Mouse (Mus musculus): ENCODE results near the gene Bmp6.

Bmp6 gene

DNA sequence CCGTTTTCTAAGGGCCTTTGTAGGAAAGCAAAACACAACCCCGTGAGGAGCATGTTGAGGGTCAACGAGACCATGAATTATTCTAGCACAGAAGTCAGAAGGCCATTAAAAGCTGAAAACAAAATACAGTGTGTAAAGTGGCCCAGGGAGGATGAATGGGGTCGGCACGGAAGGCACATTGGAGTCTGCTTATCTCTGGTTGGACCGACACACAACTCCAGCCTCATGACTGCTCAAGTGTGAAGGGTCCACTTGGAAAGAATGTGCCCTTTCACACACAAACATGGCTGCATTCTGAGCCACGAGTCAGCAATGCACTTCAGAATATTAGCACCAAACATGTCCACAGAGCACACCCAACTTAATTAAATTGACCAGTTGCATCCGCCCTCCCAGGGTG lies 84.8 kb downstream of the Bmp6 start:
- DNase-seq (ENCODE audit: low read depth, low spot score), result no peak

DNA sequence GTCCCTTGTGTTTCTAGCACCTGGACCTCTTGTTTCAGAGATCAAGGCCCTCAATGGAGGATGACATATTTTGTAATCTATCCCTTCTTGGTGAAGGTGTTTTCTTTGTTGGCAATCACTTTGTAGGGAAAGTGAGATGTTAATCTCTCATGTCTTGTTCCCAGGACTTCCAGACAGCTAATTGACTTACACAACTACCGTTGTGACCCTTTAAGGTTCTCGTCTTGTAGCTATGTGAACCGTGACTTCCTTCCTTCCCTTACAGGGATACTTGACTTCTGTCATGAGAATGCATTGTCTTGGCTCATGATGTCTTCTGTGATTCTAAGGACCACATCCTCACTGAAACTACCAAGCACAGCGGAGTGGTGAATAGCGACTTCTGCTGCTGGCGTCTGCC lies 85.2 kb downstream of the Bmp6 start:
- no peak for DNase-seq (ENCODE audit: low read depth, low spot score)

DNA sequence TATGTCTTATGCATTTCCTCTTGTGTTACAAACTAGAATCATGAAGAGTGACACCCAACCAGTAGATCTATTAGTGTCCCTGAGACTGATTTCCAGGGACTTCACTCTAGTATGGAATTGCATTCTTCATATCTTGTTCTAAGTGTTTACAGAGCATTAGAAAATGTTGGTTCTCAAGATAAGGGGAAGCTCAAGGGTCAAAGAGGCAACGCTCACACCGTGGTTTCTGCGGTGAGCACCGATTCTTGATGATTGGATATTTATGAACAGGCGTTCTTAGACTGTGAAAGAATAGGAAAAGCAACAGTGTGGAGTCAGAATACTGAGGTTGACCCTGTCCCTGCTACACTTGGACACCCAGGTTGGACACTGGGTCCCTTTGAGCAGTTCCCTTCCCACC lies 89.9 kb downstream of the Bmp6 start:
- no peak for DNase-seq (ENCODE audit: low read depth, low spot score)

DNA sequence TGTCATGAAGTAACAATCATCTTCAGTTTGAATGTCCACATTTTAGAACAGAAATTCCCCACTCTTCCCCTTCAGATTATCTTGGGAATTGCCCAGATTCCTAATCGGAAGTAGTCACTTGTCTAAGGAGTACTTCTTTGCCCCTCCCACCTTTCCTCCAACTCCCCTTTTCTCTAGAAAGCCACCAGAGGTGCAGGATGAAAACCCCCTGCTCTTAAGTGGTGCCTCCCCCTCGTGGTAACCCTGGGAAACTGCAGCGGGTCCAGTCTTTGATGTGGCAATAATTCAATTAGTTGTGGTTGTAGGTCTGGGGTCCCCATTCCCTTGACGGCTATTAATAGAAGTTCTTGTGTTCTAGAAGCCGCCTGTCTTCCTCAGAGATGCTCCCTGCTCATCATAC lies 93.0 kb downstream of the Bmp6 start:
- no peak for DNase-seq (ENCODE audit: low read depth, low spot score)

DNA sequence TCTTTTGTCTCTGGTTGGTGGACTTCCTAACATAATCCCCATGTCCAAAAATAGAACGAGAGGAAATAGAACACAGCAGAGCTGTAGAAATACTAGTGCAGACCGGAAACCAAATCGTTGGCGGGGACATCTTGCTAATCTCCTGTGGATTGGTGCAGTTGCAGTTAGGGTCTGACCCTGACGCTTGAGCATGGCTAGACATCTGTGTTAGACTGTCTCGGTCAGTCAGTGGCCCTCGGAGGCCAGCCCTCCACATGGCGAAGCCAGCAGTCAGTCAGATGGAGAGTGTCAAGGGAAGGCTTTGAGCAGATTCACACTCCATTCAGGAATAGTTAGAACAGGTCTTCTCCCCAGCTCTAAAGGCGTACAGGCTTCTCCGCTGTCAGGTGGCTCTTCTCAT lies 95.3 kb downstream of the Bmp6 start:
- DNase-seq (ENCODE audit: low read depth, low spot score), result no peak

DNA sequence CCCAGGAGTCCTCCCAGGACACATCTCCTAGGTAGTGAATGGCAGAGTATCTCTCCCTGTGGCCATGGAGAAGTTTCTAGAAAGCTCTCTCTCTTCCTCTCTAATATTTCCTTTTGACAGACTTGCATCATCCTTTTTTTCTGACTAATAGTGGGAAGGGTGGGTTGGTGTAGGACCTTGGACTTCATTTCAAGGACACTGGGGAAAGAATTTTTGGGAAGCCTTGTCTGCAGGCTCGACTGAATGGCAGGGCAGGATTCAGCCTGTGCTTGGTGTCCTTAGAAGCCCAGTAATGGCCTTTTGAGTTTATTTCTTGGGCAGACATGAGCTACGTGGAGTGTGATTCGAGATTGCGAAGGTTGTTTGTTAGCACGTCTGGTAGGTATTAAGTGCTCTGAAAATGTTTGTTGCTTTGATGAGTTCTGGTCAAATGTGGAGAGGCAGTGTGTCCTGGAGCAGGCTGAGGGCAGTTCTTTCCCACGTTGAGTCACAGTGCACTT lies 103.7 kb downstream of the Bmp6 start:
- no peak for DNase-seq (ENCODE audit: low read depth, low spot score)

DNA sequence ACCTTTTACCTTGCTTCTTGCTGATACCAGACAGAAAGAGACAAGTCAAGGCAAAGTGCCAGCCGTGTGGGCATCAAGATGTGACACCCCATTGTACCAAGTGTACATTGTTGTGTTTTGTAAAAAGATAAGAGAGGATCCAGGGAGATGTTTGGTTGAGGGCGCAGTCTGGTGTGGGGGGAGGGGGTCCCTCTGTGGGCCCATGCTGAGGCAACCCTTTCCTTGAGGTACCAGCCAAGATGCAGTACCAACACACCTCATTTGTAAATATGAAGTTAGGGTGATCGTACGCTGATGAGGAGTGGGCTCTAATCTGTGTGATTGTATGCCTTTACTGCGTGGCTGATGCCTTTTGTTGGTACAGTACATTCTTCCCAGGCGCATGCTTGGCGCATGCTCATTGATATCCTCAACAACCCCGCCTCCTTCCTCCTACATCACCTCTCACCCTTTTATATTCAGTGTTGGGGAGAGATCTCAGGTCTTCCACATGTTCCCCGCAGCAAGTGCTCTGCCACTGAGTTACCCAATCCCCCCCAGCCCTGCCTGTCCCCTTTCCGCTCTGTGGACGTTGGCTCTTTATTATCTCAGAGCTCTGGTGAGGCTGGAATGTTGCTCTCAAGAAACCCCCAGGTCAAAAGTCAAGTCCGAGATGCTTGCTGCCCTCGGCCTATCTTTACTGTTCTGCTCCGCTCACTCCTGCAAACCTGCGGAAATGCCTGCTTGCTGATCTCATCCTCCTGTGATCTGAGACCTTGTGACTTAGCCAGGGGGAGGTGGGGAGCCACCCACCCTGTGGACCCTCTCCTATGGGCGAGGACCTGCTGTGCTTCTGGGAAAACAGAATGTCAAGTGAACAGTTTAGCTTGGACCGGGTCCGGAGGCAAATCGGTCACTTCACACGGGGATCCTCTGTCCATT lies 105.4 kb downstream of the Bmp6 start:
- no peak for DNase-seq (ENCODE audit: low read depth, low spot score)

DNA sequence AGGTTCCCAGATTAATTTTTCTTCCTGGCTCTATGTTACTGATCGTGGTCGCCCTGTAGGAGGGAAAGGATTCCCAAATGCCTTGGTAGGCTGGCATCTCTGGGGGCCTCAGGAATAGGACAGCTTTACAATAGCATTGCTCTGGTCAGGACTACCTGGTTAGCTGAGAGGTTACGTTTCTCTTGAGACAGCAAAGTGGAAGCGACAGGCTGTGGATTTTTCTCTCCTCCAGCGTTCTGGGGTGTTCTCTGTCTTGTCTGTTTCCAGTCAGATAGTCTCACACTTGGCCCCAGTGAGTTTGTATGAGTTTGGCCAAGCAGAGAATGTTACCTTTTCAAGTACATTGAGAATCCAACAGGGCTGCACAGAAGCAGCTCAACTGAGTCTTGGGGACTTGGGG lies 106.5 kb downstream of the Bmp6 start:
- no peak for DNase-seq (ENCODE audit: low read depth, low spot score)

DNA sequence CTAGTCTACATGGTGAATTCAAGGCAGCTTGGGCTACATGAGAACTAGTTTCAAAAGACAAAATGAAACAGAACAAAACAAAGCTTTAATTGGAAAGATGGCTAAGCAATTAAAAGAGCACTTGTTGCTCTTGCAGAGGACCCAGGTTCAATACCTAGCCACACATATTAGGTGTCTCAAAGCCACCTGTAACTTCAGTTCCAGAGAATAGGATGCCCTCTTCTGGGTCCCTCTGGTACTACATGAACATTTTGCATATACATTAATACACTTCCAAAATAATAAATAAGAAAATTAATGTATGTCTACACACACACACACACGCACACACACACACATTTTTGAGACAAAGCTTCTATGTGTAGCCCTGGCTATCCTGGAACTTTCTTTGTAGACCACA lies 118.5 kb downstream of the Bmp6 start:
- DNase-seq (ENCODE audit: low read depth, low spot score), result no peak

DNA sequence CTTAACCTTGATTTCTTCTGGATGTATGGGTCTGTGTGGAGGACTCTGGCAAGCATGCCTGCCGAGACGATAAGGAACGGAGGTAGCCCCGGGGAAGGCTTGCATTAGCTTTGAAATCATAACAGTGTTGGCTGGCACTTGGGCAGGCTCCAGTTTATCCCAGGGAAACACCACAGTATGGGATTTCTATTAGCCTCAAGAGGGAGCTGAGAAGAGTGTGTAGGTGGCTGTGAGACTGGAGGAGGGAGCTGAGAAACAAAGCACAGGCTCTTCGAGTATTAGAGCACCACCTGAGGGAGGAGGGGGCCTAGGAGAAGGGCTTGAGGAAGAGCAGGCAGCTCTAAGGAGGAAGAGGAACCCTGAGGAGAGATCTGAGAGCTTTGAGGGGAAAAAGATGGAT lies 126.0 kb downstream of the Bmp6 start:
- no peak for DNase-seq (ENCODE audit: low read depth, low spot score)

DNA sequence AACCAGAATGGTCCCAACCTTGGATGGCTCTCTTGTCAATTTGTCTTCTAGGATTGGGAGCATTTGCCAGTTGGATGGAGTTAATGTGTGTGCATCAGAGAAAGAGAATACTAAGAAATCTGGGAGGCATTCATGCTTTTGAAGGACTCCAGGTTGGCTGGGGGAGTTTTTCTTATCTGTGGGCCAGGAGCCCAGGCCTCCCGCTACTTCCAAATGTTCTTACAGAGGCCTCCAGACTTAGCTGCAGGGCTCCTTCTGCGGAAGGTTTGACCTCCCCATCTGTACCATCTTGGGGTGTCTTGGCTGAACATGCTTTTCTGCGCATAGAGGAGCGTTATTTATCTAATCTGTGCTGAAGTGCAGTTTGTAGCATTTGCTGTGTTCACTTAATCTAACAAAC lies 127.7 kb downstream of the Bmp6 start:
- DNase-seq (ENCODE audit: low read depth, low spot score), result peak; percentile 15

DNA sequence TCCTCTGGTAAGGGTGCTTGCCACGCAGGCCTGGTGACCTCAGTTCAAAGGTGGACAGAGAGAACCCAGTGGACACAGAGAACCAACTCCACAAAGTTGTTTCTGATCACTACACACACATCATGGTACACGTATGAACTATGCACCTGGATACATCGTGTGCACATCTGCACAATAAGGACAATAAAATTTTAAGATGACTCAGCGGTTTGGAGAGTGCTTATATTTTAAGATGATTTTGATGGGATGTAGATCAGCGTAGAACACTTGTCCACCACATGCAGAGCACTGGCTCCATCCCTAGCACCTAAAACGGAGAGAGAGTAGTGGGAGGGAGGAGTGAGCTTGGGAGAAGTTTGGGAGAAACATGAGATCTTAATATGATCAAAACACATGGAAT lies 128.6 kb downstream of the Bmp6 start:
- no peak for DNase-seq (ENCODE audit: low read depth, low spot score)

DNA sequence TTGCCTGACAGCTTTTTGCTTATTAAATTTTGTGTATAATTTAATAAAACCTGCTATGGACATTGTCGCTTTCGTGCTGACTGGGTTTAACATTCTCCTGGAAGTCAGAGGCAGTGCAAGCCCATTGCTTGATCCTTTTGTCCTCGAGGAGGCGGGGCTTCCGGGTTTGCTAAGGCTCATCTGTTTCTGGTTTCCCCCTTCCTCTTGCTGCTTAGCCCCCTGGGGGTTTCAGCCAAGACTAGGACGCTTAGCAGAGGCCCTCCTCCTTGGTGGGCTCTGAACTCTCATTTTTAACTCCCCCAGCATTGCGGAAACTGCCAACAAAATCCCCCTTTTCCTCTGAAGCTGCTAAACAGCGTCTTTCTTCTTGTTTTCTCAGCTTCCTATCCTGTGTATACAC lies 132.0 kb downstream of the Bmp6 start:
- no peak for DNase-seq (ENCODE audit: low read depth, low spot score)

DNA sequence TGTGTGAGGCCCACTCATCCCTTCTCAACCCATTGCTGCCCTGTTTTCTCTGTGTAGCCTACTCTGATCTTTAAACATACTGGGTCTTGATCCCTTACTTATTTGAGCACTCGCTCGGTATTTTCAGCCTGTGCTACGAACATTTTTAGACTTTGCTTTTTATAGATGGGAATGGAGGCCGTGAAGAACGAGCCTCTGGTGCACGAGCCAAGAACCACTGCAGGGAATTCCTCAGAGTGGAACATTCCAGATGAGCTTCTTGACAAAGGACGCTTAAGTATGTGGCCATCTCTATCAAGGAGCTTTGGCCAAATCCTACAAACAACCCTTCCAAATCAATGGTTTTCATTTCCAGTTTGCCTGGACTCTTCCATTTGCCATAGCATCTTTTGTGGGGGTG lies 136.1 kb downstream of the Bmp6 start:
- peak; percentile 28 for DNase-seq (ENCODE audit: low read depth, low spot score)

DNA sequence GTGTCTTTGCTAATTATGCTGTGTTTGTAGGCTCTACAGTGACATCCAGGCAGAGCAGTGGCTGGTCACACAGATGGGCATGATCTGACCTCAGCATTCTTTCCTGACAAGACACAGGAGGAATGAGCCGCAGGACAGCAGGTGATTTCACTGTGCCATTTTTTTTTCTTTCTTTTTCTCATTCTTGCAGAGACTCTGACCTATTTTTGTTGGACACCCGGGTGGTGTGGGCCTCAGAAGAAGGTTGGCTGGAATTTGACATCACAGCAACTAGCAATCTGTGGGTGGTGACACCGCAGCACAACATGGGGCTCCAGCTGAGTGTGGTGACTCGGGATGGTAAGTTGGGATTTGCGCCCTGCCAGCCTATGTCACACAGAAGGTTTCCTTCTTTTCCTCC lies 139.8 kb downstream of the Bmp6 start:
- DNase-seq (ENCODE audit: low read depth, low spot score), result no peak

DNA sequence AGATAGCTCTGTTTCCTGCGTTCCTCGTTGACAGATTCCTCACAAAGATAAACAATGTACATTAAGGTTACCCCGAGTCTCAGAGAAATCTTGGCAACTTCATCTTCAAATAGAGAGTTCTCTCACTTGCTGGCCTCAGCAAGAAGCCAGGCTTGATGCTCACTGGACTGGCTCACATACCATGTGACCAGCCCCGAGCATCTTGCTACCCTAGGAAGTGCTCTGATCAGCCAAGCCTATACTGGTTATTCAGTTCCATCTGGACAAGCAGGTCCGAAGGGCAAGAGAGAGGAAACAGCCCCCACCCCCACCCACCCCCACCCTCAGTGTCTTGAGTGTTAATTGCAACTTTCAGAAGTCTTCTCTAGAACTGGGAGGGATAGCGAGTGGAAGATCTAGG lies 141.9 kb downstream of the Bmp6 start:
- no peak for DNase-seq (ENCODE audit: low read depth, low spot score)

DNA sequence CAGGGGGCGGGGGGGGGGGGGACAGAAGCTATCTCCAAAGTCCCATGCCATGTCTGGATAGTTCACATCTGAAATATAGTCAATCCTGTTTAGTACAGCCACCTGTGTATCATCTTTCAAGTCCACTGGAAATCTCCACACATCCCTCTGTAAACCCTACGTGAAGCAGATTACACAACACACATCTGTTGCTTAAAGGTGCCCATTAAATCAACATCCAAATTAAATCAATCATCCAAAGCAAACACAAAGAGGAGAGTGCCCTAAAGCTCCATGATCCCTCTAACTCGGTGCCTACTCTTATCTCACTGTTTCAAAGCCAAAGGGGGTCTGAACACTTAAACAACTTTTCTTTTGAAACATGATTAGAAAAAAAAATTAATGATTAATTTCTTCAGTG lies 151.8 kb downstream of the Bmp6 start:
- no peak for DNase-seq (ENCODE audit: low read depth, low spot score)

DNA sequence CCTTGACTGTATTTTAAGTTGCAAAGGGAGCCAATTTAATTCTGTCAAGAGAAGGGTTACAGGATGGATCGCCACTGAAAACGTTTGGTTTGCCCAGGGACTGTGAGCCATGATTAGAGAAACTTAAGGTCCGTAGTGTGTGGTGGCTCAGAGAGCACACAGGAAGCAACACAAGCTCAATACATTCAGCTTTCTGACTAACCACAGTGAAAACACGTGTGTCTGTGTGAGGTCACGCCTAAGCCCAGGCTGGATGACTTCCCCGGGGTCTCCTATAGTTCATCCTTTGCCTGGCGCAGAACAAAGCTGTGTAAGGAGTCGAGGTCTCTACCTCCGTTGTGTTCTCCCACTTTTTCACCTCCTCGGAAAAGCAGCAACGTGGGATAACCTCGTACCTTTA lies 156.4 kb downstream of the Bmp6 start:
- DNase-seq (ENCODE audit: low read depth, low spot score), result no peak

DNA sequence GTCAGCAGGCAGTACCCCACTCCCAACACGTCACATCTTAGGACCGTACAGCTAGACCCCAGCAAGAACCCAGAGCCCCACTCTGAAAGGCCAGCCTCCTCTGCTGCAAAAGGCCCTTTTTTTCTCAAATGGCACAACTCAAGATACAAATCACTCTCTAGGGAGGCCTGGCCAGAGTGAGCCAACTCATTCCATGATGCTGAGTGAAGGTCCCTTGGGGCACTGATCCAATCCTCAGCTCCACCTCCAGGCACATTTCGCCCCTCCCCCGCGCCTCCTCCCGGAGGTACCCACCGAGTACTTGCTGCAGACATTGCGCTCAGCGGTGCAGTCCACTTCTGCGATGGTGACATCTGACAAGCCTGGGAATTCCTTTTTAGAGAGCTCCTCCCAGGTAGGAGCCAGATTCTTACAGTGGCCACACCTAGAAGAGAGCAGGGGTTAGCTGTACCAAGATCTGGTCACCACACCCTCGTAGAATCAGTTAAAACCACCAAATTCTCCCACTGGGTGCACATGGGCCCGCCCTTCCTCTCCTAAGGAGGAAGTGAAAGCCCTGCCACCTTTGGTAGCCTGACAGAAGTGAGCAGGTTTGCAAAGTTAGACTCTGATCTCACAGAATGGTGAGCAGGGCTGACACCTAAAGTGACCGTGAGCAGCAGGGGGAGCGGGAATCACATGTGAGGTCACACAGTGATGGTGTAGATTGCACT lies 158.4 kb downstream of the Bmp6 start:
- no peak for DNase-seq (ENCODE audit: low read depth, low spot score)

DNA sequence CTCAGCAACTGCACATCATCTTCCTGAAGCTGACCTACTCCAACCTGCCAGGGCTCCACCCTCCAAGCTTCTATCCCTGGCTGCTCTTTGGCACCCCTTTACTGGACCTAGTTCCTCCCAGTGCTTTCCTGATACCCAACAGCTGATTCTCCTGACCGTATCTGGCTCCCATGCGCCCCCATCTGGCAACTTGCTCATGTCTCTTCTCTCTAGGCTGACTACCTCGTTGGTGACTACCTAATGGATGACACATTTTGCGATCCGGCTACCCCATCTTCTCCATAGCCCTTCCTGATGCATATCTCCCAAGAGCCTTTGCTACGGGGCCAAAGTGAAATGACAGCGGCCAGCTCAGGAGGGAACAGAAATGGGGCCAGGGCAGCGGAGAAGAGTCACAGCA lies 161.4 kb downstream of the Bmp6 start:
- no peak for DNase-seq (ENCODE audit: low read depth, low spot score)

DNA sequence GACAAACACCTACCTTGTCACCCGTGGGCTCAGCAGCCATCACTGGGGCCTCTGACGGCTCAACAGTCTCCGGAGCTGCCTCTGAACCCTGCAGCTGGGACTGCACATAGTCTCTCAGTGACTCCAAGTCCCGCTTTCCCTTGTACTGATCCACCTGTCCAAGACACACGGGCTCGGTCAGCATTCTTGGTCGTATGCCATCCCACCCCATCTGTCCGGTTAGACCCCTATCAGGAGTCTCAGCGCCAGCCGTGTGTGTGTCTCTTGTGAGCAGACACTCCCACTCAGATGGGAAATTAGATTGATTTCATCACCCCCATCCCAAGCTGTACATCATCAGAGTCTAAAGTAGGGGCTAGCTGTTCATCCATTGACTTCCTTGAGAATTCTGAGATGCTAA lies 162.0 kb downstream of the Bmp6 start:
- DNase-seq (ENCODE audit: low read depth, low spot score), result no peak

DNA sequence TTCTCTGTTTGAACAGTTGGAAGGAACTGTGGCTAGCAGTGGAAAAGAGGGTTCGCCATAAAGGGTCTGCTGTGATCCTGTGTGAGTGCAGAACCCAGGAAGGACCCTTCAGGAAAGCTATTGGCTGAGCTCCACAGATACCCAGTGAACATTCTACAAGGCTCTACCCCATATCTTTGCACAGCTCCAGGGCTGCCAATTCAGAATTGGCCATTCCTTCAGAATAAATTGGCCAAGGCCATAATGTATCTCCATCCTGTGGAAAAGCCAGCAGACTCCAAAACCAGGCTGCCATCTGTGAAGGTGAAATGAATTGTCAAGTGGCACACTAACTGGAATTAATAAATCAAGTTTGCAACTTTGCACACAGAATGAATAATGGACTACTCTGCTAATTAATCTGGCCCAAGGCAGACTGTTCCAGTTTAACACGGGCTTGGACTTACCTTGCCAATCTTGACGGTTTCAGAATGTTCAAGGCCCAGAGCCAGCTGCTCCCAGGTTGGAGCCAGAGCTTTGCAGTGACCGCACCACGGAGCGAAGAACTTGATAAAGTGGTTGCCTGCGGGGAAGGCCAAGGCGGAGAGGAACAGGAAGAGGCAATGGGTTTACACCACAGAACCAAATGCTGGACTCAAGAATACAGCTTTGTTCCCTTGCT lies 164.9 kb downstream of the Bmp6 start:
- DNase-seq (ENCODE audit: low read depth, low spot score), result no peak

DNA sequence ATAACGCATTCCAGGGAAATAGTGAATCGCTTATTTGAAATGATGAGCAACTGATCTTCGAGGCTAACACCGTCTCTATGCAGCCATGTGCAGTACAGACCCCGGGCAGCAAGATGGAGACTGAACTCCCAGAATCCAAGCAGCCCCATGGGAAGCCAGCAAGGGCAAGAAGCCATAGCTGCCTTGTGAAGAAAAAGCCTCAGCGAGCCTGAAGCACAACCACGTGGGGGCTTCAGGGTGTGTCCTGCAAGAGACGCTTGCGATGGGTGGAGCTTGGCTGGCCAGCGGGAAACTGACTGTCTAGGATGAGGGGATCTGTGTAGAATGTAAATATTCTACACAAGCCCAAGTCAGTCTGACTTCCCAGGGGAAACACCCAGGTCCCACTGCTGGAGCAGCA lies 167.1 kb downstream of the Bmp6 start:
- DNase-seq (ENCODE audit: low read depth, low spot score), result no peak

Data from telencephalon, adult 2 months (tissue).